Mouse (Mus musculus) MEL (cell line): Measurements from ENCODE around the gene Src. TPM values are rescaled to one million over a fixed set of nuclear protein-coding genes. Genes with fewer than 3 reads are reported as not detected.

Source experiments
- DNase-seq: peaks from one replicate; pipeline ENCODE4 v3.0.0; 2011; ENCODE audit warnings: low read depth, low spot score
- H3K27ac ChIP-seq: 2 replicates; pipeline ENCODE4 v1.5.1; 2012; ENCODE audit warnings: low read depth, mild to moderate bottlenecking, control low read depth, low read length, moderate library complexity; ENCODE audit not compliant: control insufficient read depth
- H3K27me3 ChIP-seq, 2 experiments: fragments of 150-350 bp in 1 of 2; sonication (generic) in 1 of 2; 2 replicates each; pipeline ENCODE4 v1.6.1; 2012; ENCODE audit warnings: low read length in 2 of 2, mild to moderate bottlenecking in 2 of 2, improper control_type of control experiment in 1 of 2, moderate library complexity in 1 of 2; ENCODE audit not compliant: insufficient read depth in 2 of 2, control insufficient read depth in 1 of 2
- H3K36me3 ChIP-seq, 2 experiments: 2 replicates each; pipeline ENCODE4 v1.6.1; 2012 to 2014; ENCODE audit warnings: low read length in 2 of 2, improper control_type of control experiment in 1 of 2, inconsistent platforms in 1 of 2, mild to moderate bottlenecking in 1 of 2; ENCODE audit not compliant: insufficient read depth in 2 of 2, control insufficient read depth in 1 of 2
- H3K4me1 ChIP-seq, 2 experiments: fragments of 150-350 bp in 1 of 2; sonication (generic) in 1 of 2; 2 replicates each; pipeline ENCODE4 v1.6.1; 2012; ENCODE audit warnings: low read length in 2 of 2, improper control_type of control experiment in 1 of 2, mild to moderate bottlenecking in 1 of 2; ENCODE audit not compliant: insufficient read depth in 2 of 2, control insufficient read depth in 1 of 2
- H3K4me3 ChIP-seq, 2 experiments: fragments of 150-350 bp in 1 of 2; sonication (generic) in 1 of 2; 2 replicates each; pipeline ENCODE4 v1.5.1; 2012; ENCODE audit warnings: low read depth in 2 of 2, low read length in 2 of 2, mild to moderate bottlenecking in 2 of 2, moderate library complexity in 2 of 2, control low read depth in 1 of 2, improper control_type of control experiment in 1 of 2; ENCODE audit not compliant: control insufficient read depth in 1 of 2, insufficient read depth in 1 of 2
- H3K79me2 ChIP-seq: 2 replicates; pipeline ENCODE4 v1.6.1; 2012; ENCODE audit warnings: mild to moderate bottlenecking, low read length, moderate library complexity; ENCODE audit not compliant: control insufficient read depth, poor library complexity, insufficient read depth
- H3K9ac ChIP-seq: 2 replicates; pipeline ENCODE4 v1.6.1; 2012; ENCODE audit warnings: low read depth, mild to moderate bottlenecking, control low read depth, low read length, moderate library complexity; ENCODE audit not compliant: control insufficient read depth, poor library complexity, severe bottlenecking
- H3K9me3 ChIP-seq: fragments of 150-350 bp; sonication (generic); replicated peaks from 2 replicates; pipeline ENCODE4 v1.6.1; 2012; ENCODE audit warnings: mild to moderate bottlenecking, low read length, improper control_type of control experiment, moderate library complexity; ENCODE audit not compliant: insufficient read depth
- CHD2 ChIP-seq: IDR thresholded peaks from 2 replicates; pipeline ENCODE4 v1.6.1; 2011; ENCODE audit warnings: low read length, improper control_type of control experiment
- CTCF ChIP-seq, 3 experiments: IDR thresholded peaks in 2 of 3; conservative IDR thresholded peaks in 1 of 3; 2 replicates each; pipeline ENCODE4 v1.5.1; 2011 to 2012; ENCODE audit warnings: low read length in 3 of 3, low read depth in 2 of 3, mild to moderate bottlenecking in 2 of 3, improper control_type of control experiment in 1 of 3, inconsistent platforms in 1 of 3, mixed read lengths in 1 of 3, moderate library complexity in 1 of 3; ENCODE audit not compliant: control insufficient read depth in 1 of 3, insufficient read depth in 1 of 3, poor library complexity in 1 of 3, severe bottlenecking in 1 of 3
- ELF1 ChIP-seq: IDR thresholded peaks from 2 replicates; pipeline ENCODE4 v1.6.1; 2014; ENCODE audit warnings: low read depth, mild to moderate bottlenecking, inconsistent platforms, low read length, improper control_type of control experiment, moderate library complexity
- EP300 ChIP-seq, 2 experiments: IDR thresholded peaks; 2 replicates each; pipeline ENCODE4 v1.6.1; 2011; ENCODE audit warnings: improper control_type of control experiment in 2 of 2, low read length in 2 of 2, low read depth in 1 of 2, mild to moderate bottlenecking in 1 of 2
- GABPA ChIP-seq: IDR thresholded peaks from 2 replicates; pipeline ENCODE4 v1.6.1; 2012; ENCODE audit warnings: low read depth, mild to moderate bottlenecking, inconsistent platforms, low read length, improper control_type of control experiment, moderate library complexity
- MAX ChIP-seq: IDR thresholded peaks from 2 replicates; pipeline ENCODE4 v1.6.1; 2011; ENCODE audit warnings: low read length, improper control_type of control experiment
- MXI1 ChIP-seq: IDR thresholded peaks from 2 replicates; pipeline ENCODE4 v1.6.1; 2011; ENCODE audit warnings: mild to moderate bottlenecking, low read depth, low read length, improper control_type of control experiment
- MYB ChIP-seq: IDR thresholded peaks from 2 replicates; pipeline ENCODE4 v1.6.1; 2011; ENCODE audit warnings: mild to moderate bottlenecking, low read depth, low read length, improper control_type of control experiment
- NRF1 ChIP-seq: IDR thresholded peaks from 2 replicates; pipeline ENCODE4 v1.6.1; 2014; ENCODE audit warnings: low read depth, mild to moderate bottlenecking, inconsistent platforms, low read length, improper control_type of control experiment, moderate library complexity; ENCODE audit not compliant: poor library complexity, insufficient read depth, severe bottlenecking
- POLR2AphosphoS2 ChIP-seq: IDR thresholded peaks from 2 replicates; pipeline ENCODE4 v1.6.1; 2011; ENCODE audit warnings: low read length, improper control_type of control experiment
- SMC3 ChIP-seq: IDR thresholded peaks from 2 replicates; pipeline ENCODE4 v1.6.1; 2011; ENCODE audit warnings: low read depth, low read length, improper control_type of control experiment
- TAL1 ChIP-seq: IDR thresholded peaks from 2 replicates; pipeline ENCODE4 v1.6.1; 2012; ENCODE audit warnings: mild to moderate bottlenecking, inconsistent platforms, low read length, moderate library complexity, mixed read lengths
- TBP ChIP-seq: IDR thresholded peaks from 2 replicates; pipeline ENCODE4 v1.8.0; 2011; ENCODE audit warnings: low read depth, low read length, improper control_type of control experiment
- UBTF ChIP-seq: IDR thresholded peaks from 2 replicates; pipeline ENCODE4 v1.6.1; 2012; ENCODE audit warnings: low read depth, mild to moderate bottlenecking, inconsistent platforms, low read length, improper control_type of control experiment, moderate library complexity, borderline replicate concordance; ENCODE audit not compliant: insufficient read depth
- USF1 ChIP-seq: IDR thresholded peaks from 2 replicates; pipeline ENCODE4 v1.6.1; 2014; ENCODE audit warnings: low read depth, mild to moderate bottlenecking, inconsistent platforms, low read length, improper control_type of control experiment, moderate library complexity
- USF2 ChIP-seq, 2 experiments: IDR thresholded peaks; 2 replicates each; pipeline ENCODE4 v1.6.1; 2011 to 2012; ENCODE audit warnings: improper control_type of control experiment in 2 of 2, low read length in 2 of 2, borderline replicate concordance in 1 of 2, inconsistent platforms in 1 of 2, low read depth in 1 of 2, mild to moderate bottlenecking in 1 of 2; ENCODE audit not compliant: insufficient read depth in 1 of 2
- ZC3H11A ChIP-seq: IDR thresholded peaks from 2 replicates; pipeline ENCODE4 v1.6.1; 2012; ENCODE audit warnings: low read depth, mild to moderate bottlenecking, inconsistent platforms, low read length, improper control_type of control experiment
- ZMIZ1 ChIP-seq: IDR thresholded peaks from 2 replicates; pipeline ENCODE4 v1.6.1; 2012; ENCODE audit warnings: low read depth, mild to moderate bottlenecking, inconsistent platforms, low read length, improper control_type of control experiment, moderate library complexity
- ZNF384 ChIP-seq: IDR thresholded peaks from 2 replicates; pipeline ENCODE4 v1.6.1; 2012; ENCODE audit warnings: low read depth, mild to moderate bottlenecking, inconsistent platforms, low read length, improper control_type of control experiment
- polyA plus RNA-seq, 2 experiments: library from polyadenylated mRNA; stranded (reverse) in 1 of 2; unstranded in 1 of 2; fragments of >175 nt in 1 of 2; fragments of >200 nt in 1 of 2; gene quantifications; 2 replicates each; pipeline versions ENCODE4 v1.2.1 to v1.2.4; 2012; ENCODE audit warnings: low replicate concordance in 2 of 2, low read depth in 1 of 2; ENCODE audit not compliant: insufficient read length in 2 of 2, insufficient read depth in 1 of 2, missing spikeins in 1 of 2
- total RNA-seq: library from RNA; depleted of rRNA; stranded (reverse); fragments of 300-350 nt; gene quantifications from 2 replicates; pipeline ENCODE4 v1.2.3, GENCODE M21; 2012

Src gene
- total and polyA plus RNA-seq, 3 experiments, result 0.23 to 4.2 TPM; not detected in 1

DNA sequence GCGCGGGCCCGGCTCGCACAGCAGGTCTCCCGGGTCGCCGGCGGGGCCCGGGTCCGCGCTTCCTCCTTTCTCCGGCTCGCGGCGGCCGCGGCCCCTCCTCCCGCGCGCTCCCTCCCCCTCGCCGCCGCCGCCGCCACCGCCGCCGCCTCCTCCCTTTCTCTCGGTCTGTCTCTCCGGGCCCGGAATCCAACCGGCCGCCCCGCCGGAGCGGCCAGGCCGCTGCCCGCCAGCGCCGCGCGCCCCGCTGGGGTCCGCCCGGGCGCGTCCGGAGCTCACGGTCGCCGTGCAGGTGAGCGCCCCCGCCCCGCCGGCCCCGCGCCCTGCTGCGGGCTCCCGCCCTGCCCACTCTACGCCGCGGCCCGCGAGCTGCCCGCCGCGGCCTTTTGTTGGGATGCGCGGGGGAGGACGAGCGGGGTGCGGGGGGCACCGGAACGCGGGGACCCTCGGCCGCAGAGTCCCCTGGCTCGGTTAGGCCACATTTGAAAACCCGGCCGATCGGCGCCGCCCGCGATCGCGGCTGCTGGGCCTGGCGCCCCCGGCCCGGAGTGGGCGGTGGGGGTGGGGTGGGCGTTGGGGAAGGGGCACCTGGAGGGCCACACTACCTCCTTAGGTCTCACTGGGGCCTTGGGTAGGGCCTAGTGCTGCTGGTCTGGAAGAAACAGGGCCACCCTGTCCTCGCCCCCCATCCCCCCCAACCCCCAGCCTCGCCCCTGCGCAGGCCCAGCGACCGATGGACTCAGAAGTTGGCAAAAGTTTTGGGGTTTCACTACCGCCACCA is 6.1 kb downstream of the Src start:
- H3K4me1 ChIP-seq, result no peaks in the 10 kb centered on the region
- no peaks in the 10 kb centered on the region for H3K79me2 ChIP-seq
- H3K27me3 ChIP-seq, result peaks cover 0 to 3% of the 10 kb centered on the region in 2 experiments; a peak in 3 of 4 replicates
- peak overlapping the region; percentile 33; the same call in 1 of the 2 replicates for H3K9ac ChIP-seq
- no peak overlapping the region for H3K27ac ChIP-seq
- H3K36me3 ChIP-seq, result no peaks in the 10 kb centered on the region
- H3K4me3 ChIP-seq, result no peak overlapping the region
- no peak for DNase-seq
- TF ChIP-seq MYB (no peak), SMC3 (no peak), GABPA (no peak), CHD2 (no peak), NRF1 (no peak)
- no peaks in the 10 kb centered on the region for H3K9me3 ChIP-seq

DNA sequence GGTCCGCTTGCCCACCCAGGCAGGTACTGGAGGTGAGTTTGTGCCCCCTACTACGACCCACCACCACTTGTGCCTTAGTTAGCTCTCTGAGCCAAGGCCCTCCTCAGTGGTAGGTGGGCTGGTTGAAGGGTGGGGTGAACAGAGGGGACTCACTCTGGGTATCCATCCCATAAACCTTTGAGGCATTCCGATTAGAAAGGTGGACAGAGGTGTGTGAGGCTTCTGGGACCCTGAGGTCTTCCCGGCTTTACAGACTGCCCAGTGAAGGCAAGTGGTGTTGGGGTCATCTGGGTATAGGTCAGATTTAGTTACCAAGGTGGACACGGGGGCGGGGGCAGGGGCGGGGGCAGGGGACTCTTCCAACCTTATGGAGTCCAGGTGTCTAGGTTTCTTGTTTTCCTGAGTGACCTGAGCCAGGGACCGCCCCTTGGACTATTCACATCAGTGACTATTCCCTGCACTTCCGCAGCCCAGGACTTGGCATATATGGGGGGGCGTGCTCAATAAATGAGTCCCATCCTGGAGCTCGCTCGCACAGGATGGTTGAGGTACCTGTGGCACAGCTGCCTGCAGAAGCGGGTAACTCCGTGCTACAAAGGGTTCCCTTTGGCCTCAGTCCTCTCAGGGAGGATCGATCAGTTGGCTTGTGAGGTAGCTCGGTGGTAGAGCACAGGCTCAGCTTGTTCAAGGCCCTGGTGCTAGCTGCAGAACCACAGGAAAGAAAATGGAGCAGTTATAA is 6.8 kb downstream of the Src start:
- H3K27ac ChIP-seq, result no peak overlapping the region
- TF ChIP-seq ZMIZ1 (no peak), NRF1 (no peak), ELF1 (no peak), CHD2 (no peak), TBP (no peak), ZNF384 (no peak), ZC3H11A (no peak), USF2 (IDR thresholded peaks at IDR 0.05; ENCODE audit: borderline replicate concordance in 1 of 2, insufficient read depth in 1 of 2, low read depth in 1 of 2, low read length in 2 of 2) (no peak), MAX (no peak), USF1 (no peak), SMC3 (no peak), UBTF (no peak), POLR2AphosphoS2 (no peak), MYB (no peak), MXI1 (no peak), TAL1 (no peak), EP300 (IDR thresholded peaks at IDR 0.05; ENCODE audit: low read depth in 1 of 2, low read length in 2 of 2) (no peak), CTCF (IDR thresholded peaks at IDR 0.05 in 2 of 3, conservative IDR thresholded peaks at IDR 0.05 in 1 of 3; ENCODE audit: control insufficient read depth in 1 of 3, insufficient read depth in 1 of 3, low read depth in 2 of 3, low read length in 3 of 3, poor library complexity in 1 of 3, severe bottlenecking in 1 of 3) (no peak)
- TF ChIP-seq, all 39 proteins: peak for 0
- no peaks in the 10 kb centered on the region for H3K9me3 ChIP-seq
- peaks cover 0 to 3% of the 10 kb centered on the region in 2 experiments; a peak in 3 of 4 replicates for H3K27me3 ChIP-seq
- DNase-seq, result no peak
- H3K9ac ChIP-seq, result no peak overlapping the region
- H3K4me3 ChIP-seq, result no peak overlapping the region
- H3K36me3 ChIP-seq, result no peaks in the 10 kb centered on the region
- no peaks in the 10 kb centered on the region for H3K4me1 ChIP-seq
- H3K79me2 ChIP-seq, result no peaks in the 10 kb centered on the region
